ENCODE assay signal across 8 mouse cellular contexts in genomic region chr9:55026275-55026663, GRCm38 (mm10). TPM values are rescaled to one million over a fixed set of nuclear protein-coding genes. Genes with fewer than 3 reads are reported as not detected.
A peak's percentile ranks its signal among the peaks of the same experiment; 100 is the strongest.
DNase-seq lines count a peak whose midpoint lies in the region; ATAC-seq and TF ChIP-seq lines count a peak whose summit lies in the region.

Gene Chrna3, minus strand, starts transcription at chr9:55026562.

- TF ChIP-seq EP300 in stomach, postnatal 0 days (optimal IDR thresholded peaks at IDR 0.05), result no peak

- WGBS in forebrain, embryonic 13.5 days, result under 1% methylated on average over 39 of the region's 39 CpGs
- WGBS in limb, embryonic 15.5 days, result under 1% methylated on average over 38 of the region's 39 CpGs
- 2% methylated on average over 30 of the region's 39 CpGs for WGBS in stomach, postnatal 0 days

- peak within 1 kb of the TSS; percentile 53 for H3K4me3 ChIP-seq in forebrain, embryonic 13.5 days
- peak within 1 kb of the TSS; percentile 30 for H3K4me3 ChIP-seq in limb, embryonic 15.5 days
- H3K4me3 ChIP-seq in stomach, postnatal 0 days (ENCODE audit: low read depth, low read length), result peak within 1 kb of the TSS; percentile 25

- no peaks in the 10 kb centered on the region for H3K9me3 ChIP-seq in forebrain, embryonic 13.5 days (replicated peaks)
- H3K9me3 ChIP-seq in limb, embryonic 15.5 days, result no peaks in the 10 kb centered on the region
- no peaks in the 10 kb centered on the region for H3K9me3 ChIP-seq in stomach, postnatal 0 days (ENCODE audit: control insufficient read depth, low read length)

- TF ChIP-seq CTCF in stomach, postnatal 0 days (IDR thresholded peaks at IDR 0.05; ENCODE audit: low read depth), result no peak

- DNase-seq in kidney, postnatal 10 days, result peak; percentile 50
- DNase-seq in kidney, adult 11 months, result no peak
- peak; percentile 35 for DNase-seq in adrenal gland, postnatal 10 days
- peak; percentile 40 for DNase-seq in stomach, postnatal 0 days (ENCODE audit: low spot score)

- H3K36me3 ChIP-seq in forebrain, embryonic 13.5 days (ENCODE audit: poor library complexity, severe bottlenecking), result no peaks in the 10 kb centered on the region
- no peaks in the 10 kb centered on the region for H3K36me3 ChIP-seq in limb, embryonic 15.5 days
- no peaks in the 10 kb centered on the region for H3K36me3 ChIP-seq in stomach, postnatal 0 days (ENCODE audit: control insufficient read depth, insufficient read depth, low read length)

- peaks cover 45% of the 10 kb centered on the region for H3K27me3 ChIP-seq in forebrain, embryonic 13.5 days
- peaks cover 45% of the 10 kb centered on the region for H3K27me3 ChIP-seq in limb, embryonic 15.5 days
- peaks cover 11% of the 10 kb centered on the region for H3K27me3 ChIP-seq in stomach, postnatal 0 days (ENCODE audit: control insufficient read depth, insufficient read depth, low read length)

- ATAC-seq in forebrain, embryonic 13.5 days, result peak; percentile 68
- no peak for ATAC-seq in limb, embryonic 15.5 days (ENCODE audit: insufficient number of reproducible peaks, low FRiP score, low TSS enrichment, low read depth)
- peak; percentile 47; the same call in 1 of the 2 replicates for ATAC-seq in stomach, postnatal 0 days (ENCODE audit: low FRiP score, low TSS enrichment)
- no peak for ATAC-seq in erythroid progenitor cell, adult 5-6 weeks (replicated peaks; ENCODE audit: low FRiP score, poor library complexity, severe bottlenecking)
- no peak for ATAC-seq in erythroblast, adult 5-6 weeks (replicated peaks; ENCODE audit: low FRiP score, poor library complexity, severe bottlenecking)

- H3K4me1 ChIP-seq in forebrain, embryonic 13.5 days, result peaks cover 17% of the 10 kb centered on the region
- H3K4me1 ChIP-seq in limb, embryonic 15.5 days, result peaks cover 13% of the 10 kb centered on the region
- H3K4me1 ChIP-seq in stomach, postnatal 0 days (replicated peaks; ENCODE audit: control insufficient read depth, insufficient read depth), result no peaks in the 10 kb centered on the region

- H3K27ac ChIP-seq in forebrain, embryonic 13.5 days, result no peak within 1 kb of the TSS
- H3K27ac ChIP-seq in limb, embryonic 15.5 days, result no peak within 1 kb of the TSS
- H3K27ac ChIP-seq in stomach, postnatal 0 days (replicated peaks), result no peak within 1 kb of the TSS

- peak within 1 kb of the TSS; percentile 88 for H3K4me2 ChIP-seq in forebrain, embryonic 13.5 days
- peak within 1 kb of the TSS; percentile 57 for H3K4me2 ChIP-seq in limb, embryonic 15.5 days
- peak within 1 kb of the TSS; percentile 34 for H3K4me2 ChIP-seq in stomach, postnatal 0 days (replicated peaks; ENCODE audit: low read depth)

- peak within 1 kb of the TSS; percentile 71 for H3K9ac ChIP-seq in forebrain, embryonic 13.5 days
- H3K9ac ChIP-seq in limb, embryonic 15.5 days, result no peak within 1 kb of the TSS
- H3K9ac ChIP-seq in stomach, postnatal 0 days (ENCODE audit: low read length), result no peak within 1 kb of the TSS

RNA-seq across cellular contexts. Expression of gene Chrna3, which starts in this region (rescaled TPM):
- total RNA-seq in adrenal gland, postnatal 10 days (2021), result 10 to 100 TPM in 1 of 2 experiments, 1 to 10 TPM in 1; 9.4 to 14.5 TPM
- 4.5 and 5.6 TPM in 2 replicates for polyA plus RNA-seq in forebrain, embryonic 13.5 days (2015; fragmentation: Nextera tagmentation; extraction: Ambion mirVana)
- 0.13 TPM in 1 of 2 replicates, not detected in the other for polyA plus RNA-seq in limb, embryonic 15.5 days (2015; fragmentation: Nextera tagmentation; extraction: Ambion mirVana)
- 3.2 and 3.8 TPM in 2 replicates for polyA plus RNA-seq in stomach, postnatal 0 days (2015; fragmentation: Nextera tagmentation; extraction: Ambion mirVana)
- not detected in 2 replicates for total RNA-seq in erythroid progenitor cell, adult 5-6 weeks (2015; ENCODE audit: low replicate concordance)
- total RNA-seq in erythroid progenitor cell, adult 5-6 weeks (2017; ENCODE audit: low replicate concordance), result not detected in 2 replicates
- total RNA-seq in erythroblast, adult 5-6 weeks (2015; ENCODE audit: low replicate concordance), result not detected in 2 replicates
- total RNA-seq in erythroblast, adult 5-6 weeks (2017; ENCODE audit: low replicate concordance), result not detected in 2 replicates

Comparison
In these comparisons a context has a peak if more than half of its experiments do, and no peak if none do; other contexts are left out.
1. RNA of gene Chrna3 (total RNA-seq): 9.4 to 14.5 TPM in adrenal gland, postnatal 10 days; not detected in erythroid progenitor cell, adult 5-6 weeks and not detected in erythroblast, adult 5-6 weeks; every median in the first group is over 10 times any median in the second.
2. ATAC-seq: peak in forebrain, embryonic 13.5 days (single experiment) and stomach, postnatal 0 days (single experiment); none in limb, embryonic 15.5 days (single experiment), erythroid progenitor cell, adult 5-6 weeks (single experiment) and erythroblast, adult 5-6 weeks (single experiment).
3. H3K4me2 ChIP-seq: peak in every context shown above with its lines; median percentile 88 in forebrain, embryonic 13.5 days; 57 in limb, embryonic 15.5 days; 34 in stomach, postnatal 0 days.
4. Peak in every context shown above with its lines, with median percentiles within 50 percentile points of each other: H3K4me3 ChIP-seq.